Mouse (Mus musculus): ENCODE data around the gene Cdc73. TPM values are rescaled to one million over a fixed set of nuclear protein-coding genes. Genes with fewer than 3 reads are reported as not detected.
"Not testable (repeated sequence)": the region's sequence is repeated elsewhere in the genome, so short reads cannot be mapped to it uniquely, and the experiment has no call there.

The Cdc73 gene
- 10 to 100 TPM; 52.7 to 56.0 TPM for total RNA-seq (2021)

DNA sequence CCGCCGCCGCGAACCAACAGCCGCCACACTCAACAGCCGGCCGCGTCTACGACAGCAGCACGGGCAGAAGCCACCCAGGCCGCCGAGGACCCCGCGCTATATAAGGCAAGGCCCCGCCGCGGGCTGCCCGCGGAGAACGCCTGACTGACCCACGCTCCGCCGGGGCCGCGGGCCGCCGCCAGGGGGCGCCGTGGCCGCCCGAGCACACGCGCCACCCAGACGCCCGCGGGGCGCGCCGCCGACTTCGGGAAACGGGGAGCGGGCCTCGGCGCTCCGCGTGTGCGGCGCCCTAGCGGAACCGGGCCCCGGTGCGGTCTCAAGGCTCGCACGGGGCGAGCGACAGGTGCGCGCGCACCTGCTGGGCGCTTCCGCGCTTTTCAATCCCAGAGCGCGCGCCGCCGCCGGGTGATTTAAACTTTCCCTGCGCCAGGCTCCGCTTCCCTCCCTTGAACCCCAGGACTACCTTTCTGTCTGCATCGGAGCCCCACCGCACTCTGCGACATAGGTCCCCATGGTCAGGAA, at the start of gene Cdc73:
Gene Cdc73, minus strand, starts transcription at position 153 of the 522 bp plus-strand sequence.
- peak; percentile 86 for DNase-seq (ENCODE audit: low spot score)
- intact Hi-C loops (cut with DNase I): loop anchor here (1.0 to 10.0 kb wide), 3 partner anchors 36 to 302 kb away; partner anchors contain the start of genes Rgs2, Trove2 and Uchl5

DNA sequence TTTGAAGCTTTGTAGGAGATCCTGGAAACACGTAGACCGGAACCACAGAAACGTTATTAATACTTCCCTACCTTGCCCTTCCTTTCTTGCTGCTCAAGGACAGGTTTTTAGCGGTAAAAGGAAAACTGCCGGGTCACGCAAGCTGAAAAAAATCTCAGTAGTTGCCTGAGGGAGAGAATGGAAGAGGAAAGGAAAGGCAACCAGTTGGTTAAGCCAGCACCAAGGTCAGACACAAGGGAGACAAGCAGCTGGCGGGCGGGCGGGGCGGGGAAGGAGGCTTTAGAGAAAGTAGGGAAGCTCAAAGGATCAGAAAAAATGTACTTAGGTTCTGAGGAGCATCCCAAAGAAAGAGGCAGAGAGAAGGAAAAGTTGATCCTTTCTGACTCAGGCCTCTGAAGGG, 43.2 kb upstream of the Cdc73 start:
- intact Hi-C loops (cut with DNase I): no loop called here
- no peak for DNase-seq (ENCODE audit: low spot score)

DNA sequence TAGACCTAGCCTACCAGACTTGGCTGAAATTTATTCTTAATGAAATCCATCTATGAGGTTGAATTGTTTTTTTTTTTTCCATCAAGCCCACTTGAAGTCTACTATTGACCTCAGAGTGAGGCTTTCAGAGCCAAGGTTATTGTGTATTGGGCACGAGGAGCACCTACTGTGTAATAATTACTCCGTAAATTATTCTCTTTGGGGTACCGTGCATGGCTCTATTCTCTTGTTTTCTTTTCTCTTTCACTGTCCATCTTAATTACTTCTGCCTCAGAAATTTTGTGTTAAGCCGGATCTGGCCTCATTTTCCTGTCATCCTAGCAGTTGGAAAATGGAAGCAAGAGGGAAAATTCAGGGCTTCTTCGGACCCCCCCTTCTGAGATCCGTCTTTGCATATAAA, 39.5 kb upstream of the Cdc73 start:
- no peak for DNase-seq (ENCODE audit: low spot score)
- intact Hi-C loops (cut with DNase I): no loop called here

DNA sequence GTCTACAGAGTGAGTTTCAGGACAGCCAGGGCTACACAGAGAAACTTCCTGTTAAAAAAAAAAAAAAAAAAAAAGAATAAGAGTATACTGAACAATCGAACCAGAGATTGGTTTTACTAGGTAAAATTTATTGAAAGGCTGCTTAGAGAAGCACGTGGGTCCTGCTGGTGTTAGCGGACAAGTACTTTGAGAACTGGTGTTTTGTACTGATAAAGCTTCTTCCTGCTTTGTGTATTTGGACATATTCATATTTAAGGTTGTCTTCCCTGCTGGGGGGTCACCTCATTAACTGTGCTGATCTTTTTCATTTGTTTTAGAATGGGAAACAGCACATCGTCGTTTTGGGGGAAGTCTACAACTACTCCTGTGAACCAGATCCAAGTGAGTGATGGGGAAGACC, 38.6 kb upstream of the Cdc73 start:
- intact Hi-C loops (cut with DNase I): no loop called here
- no peak for DNase-seq (ENCODE audit: low spot score)

DNA sequence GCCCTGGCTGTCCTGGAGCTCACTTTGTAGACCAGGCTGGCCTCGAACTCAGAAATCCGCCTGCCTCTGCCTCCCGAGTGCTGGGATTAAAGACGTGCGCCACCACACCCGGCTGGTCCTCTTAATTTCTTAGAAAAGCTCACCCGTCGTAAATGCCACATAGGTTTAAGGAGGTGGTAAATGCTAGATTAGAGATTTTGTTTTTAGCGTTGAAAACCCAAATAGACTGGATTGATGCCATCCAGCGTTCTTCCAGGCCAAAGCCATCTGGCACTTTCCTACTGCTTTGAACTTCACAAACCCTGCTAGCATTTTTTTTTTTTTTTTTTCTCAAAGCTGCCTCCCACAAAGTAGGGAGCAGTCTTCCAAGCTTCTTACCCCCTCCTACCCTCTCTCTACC, 37.9 kb upstream of the Cdc73 start:
- DNase-seq (ENCODE audit: low spot score): no peak
- intact Hi-C loops (cut with DNase I): no loop called here

DNA sequence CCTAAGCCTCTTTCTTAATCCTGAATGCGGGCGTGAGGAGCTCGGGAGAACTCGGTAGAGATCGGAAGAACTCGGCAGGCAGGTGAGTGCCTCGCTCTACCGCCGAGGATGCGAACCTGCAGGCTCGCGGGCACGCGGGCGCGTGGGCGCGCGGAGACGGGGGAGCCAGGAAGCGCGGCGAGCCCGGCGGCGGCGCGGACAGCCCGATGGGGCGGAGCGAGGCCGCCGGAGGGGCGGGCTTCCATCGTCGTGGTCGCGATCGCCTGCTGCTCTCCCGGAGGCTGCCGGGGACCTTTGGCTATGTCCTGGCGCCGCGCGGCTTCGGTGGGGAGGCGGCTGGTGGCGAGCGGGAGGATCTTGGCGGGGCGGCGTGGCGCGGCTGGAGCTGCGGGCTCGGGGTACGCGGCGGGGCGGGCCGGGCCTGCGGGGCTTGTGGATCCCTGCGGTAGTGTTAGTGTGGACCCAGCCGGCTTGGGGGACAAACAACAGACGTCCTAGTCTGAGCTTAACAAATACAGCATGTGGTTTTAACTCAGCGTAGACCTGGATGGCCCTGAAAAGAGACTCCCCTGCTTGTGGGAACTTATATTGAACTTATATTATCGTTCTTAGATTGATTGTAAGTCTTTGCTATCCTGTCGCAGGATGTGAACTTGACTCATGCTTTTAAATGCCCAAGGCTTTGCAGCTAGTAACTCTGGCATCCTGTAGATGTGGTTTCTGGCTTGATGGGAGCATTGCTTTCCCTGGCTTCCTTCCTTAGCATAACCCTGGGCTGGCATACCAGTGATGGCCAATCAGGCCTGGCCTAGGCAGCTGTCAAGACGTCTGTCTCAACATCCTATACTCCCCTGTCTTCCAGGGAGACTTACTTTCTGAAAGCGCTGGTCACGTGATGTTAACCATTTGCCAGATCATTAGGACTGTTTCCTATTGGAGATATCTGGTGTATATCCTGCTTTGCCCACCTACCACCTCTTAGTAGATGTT, 37.0 kb upstream of the Cdc73 start:
- peak; percentile 68 for DNase-seq (ENCODE audit: low spot score)
- intact Hi-C loops (cut with DNase I): loop anchor here (1.0 to 5.0 kb wide), 2 partner anchors 37 to 38 kb away; partner anchors contain the start of genes Cdc73, Trove2 and Uchl5

DNA sequence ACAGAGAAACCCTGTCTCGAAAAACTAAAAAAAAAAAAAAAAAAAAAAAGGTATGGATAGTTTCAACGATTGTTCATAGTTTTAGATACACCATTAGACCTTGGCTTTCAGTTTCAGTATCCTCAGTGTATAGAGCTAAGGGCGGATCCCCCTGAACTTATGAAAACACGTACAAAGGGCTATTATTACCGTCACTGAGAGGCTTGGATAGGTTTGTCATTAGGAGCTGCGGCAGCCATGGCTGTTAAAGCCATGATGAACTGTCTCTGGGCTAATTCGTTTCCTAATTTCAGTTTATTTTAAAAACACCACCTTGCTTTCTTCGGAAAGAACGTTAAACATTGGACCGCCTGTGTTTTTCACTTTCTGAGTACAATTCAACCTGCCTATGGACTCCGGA, 36.1 kb upstream of the Cdc73 start:
- no peak for DNase-seq (ENCODE audit: low spot score)
- intact Hi-C loops (cut with DNase I): loop anchor here (1.0 to 5.0 kb wide), 2 partner anchors 37 to 38 kb away; partner anchors contain the start of genes Cdc73, Trove2 and Uchl5

DNA sequence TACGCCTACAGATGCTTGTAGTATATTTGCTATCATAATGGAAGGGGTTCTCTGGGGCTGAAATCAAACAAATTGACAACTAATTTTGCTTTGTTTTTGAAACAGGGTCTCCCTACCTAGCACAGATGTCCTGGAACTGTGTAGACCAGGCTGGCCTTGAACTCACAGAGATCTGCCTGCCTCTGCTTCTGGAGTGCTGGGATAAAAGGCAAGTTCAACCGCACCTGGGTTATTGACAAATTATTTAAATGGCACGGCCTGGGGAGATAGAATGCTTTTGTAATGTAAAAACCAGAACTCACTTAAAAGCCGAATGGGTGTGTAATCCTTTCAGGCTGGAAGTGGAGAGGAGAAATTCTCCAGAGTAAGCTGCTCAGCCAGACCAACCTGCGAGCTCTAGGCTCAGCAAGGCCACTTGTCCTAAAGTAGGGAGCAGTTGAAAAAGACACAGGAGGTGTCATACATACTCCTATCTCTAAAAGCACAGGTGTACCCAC, 31.3 kb upstream of the Cdc73 start:
- DNase-seq (ENCODE audit: low spot score): no peak
- intact Hi-C loops (cut with DNase I): no loop called here

DNA sequence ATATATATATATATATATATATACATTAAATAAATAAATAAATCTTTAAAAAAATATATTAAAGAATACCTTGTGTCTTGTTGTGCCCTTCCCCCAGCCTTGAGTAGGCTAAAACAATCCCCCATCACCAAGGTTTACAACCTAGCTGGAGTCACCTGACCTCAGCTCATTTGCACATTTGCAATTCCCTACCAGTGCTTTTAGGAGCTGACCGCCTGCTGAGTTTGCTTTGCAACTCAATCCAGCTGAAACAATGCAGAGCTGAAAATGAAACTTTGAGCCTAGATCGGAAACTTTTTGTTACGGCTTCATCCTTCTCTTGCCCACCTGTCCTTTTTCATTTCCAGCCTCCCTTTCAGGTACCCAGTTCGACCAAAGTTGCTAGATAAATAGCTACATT, 29.0 kb upstream of the Cdc73 start:
- intact Hi-C loops (cut with DNase I): no loop called here

DNA sequence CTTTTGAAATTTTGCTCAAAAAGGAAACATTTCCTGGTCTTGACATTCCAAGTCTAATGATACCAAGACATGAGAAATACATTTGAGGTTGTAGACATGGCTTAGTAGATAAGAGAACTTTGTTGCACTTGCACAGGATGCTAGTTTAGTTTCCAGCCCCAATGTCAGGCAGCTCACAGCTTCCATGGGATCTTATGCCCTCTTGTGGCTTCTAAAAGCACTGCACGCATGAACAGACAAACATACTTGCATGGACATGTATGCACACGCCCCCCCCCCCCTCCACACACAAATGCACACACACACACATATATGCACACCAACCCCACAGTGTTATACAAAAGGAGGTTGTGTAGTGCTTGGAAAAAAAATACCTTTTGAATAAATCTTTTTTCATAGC, 28.2 kb upstream of the Cdc73 start:
- no peak for DNase-seq (ENCODE audit: low spot score)
- intact Hi-C loops (cut with DNase I): no loop called here

More for the DNA sequence above, 29.0 kb upstream of the Cdc73 start:
- no peak for DNase-seq (ENCODE audit: low spot score)

DNA sequence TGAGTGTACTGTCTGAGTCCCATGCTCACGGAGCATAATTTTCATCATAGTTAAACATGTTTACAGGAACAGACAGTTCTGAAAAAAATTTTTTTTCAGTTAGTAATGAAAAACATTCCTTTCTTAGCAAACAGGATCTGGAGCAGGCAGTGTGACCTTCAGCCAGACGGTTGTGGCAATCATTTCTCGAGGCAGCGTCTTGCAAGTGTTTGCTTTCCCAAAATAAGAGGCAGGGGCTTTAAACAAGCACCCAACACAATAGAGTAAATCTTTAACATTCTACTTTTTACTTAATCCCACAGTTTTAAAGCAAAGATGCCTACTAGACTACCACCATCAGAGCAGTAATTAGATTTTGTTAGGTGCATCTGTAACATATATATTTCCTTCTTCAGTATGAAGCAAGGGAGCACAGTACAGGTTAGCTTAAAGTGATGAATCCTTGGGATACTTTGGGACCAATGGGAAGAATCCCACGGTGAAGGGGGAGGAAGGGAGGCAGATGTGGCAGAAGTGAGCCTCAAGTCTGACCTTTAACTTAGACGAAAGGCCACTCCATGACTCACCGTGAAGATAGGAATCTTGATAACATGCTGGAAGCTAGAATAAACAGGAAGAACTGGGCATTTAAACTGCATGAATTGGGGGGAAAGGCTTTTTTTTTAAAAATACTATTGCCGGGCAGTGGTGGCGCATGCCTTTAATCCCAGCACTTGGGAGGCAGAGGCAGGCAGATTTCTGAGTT, 25.2 kb upstream of the Cdc73 start:
- no peak for DNase-seq (ENCODE audit: low spot score)
- intact Hi-C loops (cut with DNase I): no loop called here

DNA sequence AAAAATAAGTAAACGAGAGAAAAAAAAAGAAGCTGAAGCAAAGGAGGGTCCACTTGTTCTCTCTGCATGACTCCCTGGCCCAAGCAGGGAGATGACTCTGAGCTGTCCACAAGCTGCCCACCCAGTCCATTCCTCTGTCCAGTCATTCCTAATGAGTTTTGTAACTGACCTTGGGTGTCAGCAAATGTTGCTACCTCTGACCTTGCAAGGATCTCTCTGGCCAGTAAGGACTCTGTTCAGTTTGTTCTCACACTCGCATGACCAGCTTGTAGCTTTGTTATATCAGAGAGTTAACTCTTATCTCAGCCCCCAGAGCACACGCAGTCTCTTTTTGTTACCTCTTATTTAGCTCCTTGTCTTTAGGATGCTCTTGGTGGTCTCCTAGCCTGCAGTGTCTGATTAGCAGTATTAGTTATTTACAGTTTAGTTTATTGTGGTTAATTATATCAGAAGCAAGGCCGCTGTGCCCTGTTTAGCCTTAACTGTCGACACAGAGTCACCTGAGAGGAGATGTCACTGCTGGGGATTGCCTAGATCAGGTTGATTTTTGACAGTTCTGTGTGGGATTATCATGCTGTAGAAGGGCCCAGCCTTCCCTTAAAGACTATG, 21.9 kb upstream of the Cdc73 start:
- DNase-seq (ENCODE audit: low spot score): no peak
- intact Hi-C loops (cut with DNase I): no loop called here

DNA sequence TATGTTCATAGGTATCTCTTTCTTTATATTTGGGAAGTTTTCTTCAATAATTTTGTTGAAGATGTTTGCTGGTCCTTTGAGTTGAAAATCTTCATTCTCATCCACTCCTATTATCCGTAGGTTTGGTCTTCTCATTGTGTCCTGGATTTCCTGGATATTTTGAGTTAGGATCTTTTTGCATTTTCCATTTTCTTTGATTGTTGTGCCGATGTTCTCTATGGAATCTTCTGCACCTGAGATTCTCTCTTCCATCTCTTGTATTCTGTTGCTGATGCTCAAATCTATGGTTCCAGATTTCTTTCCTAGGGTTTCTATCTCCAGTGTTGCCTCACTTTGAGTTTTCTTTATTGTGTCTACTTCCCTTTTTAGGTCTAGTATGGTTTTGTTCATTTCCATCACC, 13.3 kb upstream of the Cdc73 start, which contains the start of gene Glrx2:
Gene Glrx2, plus strand, starts transcription at position 301 of the 400 bp plus-strand sequence.
- DNase-seq (ENCODE audit: low spot score); intact Hi-C loops (cut with DNase I): not testable (repeated sequence)

DNA sequence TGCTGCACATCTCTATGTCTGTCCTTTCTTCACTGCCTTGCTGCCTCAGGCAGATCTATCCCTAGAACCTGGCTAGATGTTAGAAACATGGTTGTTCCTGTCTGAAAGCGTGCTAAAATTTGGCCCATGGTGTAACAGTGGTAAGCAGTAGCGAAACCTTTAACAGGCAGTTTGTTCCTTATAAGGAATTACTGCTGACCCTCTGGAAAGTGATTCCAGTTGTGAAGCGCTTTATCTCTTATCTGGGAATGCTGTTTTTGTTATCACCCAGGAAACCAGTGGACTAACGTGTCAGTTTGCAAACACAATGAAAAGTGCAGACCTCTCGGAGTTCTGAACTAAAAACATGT, 7.9 kb upstream of the Cdc73 start:
- no peak for DNase-seq (ENCODE audit: low spot score)
- intact Hi-C loops (cut with DNase I): no loop called here

DNA sequence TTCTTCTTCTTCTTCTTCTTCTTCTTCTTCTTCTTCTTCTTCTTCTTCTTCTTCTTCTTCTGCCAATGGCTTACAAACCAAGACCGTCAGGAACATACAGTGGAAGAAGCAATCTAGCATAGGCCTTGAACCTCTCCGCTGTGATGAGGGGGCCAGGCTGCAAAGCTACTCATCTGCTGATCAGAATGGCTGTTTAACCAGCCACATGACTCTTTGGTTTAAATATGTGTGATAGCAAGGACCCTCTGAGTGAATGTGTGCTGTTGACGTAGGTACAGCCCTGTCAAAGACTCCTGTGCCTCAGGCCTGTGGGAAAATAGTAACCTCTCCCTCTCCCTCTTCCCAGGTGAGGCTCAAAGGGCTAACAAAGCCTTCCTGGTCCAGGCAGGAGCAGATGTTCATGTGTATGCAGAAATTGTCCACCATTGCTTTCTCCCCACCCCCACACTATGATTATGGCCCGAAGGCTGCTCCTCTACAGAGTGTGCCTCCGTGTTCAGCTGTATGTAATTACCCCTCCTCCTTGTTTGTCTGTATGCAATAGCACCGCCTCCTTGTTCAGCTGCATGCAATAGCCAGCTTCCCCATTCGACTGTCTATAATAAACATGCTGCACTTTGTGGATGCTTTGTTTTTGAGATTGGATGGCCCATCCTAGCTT, 7.4 kb upstream of the Cdc73 start:
- no peak for DNase-seq (ENCODE audit: low spot score)
- intact Hi-C loops (cut with DNase I): loop anchor here (10.0 kb wide), 1 partner anchor 295 kb away; the partner anchor contains the start of gene Rgs2

DNA sequence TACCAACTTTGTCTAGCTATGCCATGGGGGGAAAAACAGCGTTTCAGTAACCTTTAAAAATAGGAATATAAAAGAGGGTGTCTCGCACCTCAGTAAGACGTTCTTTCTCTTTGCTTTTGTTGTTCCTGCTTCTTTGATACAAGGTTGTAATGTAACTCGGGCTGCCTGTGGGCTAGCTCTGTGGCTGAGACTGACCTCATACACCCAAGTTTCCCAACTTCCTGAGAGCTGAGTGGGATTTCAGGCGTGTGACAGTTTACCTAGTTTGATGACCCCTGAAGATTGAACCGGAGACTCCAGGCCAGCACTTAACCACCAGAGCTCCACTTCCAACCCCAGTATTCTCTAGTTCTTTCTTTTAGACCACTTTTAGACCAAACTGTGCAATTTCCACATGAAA, 5.7 kb upstream of the Cdc73 start:
- no peak for DNase-seq (ENCODE audit: low spot score)
- intact Hi-C loops (cut with DNase I): loop anchor here (10.0 kb wide), 1 partner anchor 296 kb away; the partner anchor contains the start of gene Rgs2

DNA sequence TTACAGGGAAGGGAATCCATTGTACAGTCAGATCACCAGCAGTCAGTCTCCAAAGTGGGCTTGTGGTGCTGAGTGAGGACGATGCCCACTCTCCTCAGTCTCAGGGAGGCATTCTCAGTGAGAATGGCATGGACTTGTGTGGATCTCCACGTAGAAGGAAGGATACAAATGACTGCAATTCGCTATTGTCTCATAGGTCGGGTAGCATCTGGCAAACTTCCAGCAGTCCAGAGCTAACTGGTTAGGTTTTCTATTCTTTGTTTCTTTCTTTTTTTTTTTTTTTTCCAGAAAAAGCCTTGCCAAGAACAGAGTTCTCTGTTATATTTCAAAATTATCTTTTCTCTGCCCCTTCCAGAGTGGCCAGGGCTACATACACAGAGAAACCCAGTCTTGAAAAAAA, 4.3 kb upstream of the Cdc73 start:
- no peak for DNase-seq (ENCODE audit: low spot score)
- intact Hi-C loops (cut with DNase I): loop anchor here (10.0 kb wide), 1 partner anchor 298 kb away; the partner anchor contains the start of gene Rgs2

DNA sequence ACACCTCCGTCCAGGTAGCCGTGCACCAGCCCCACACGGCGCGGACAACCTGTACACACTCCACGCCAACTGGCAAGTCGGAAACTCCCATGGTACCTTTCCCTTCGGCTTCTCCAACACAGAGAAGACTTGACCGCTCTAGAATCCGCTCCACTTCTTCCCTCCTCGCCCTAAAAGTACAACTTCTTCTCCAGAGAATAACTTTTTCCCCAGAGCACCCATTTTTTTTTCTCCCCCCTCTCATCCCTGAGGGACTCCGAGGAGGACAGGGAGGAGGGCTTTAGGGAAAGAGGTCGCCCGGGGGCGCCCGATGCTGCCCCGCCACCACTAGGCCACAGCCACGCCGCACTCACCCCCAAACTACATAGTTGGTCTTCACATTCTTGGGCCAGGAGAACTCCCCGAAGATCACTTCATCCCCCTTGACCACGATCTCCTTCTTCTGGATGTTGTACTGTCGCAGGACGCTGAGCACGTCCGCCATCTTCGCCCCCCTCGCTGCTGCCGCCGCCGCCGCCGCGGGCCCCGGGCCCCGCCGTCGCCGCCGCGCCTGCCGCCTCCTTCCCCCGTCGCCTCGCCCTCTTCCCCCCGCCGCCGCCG, 452 bp downstream of the Cdc73 start:
- no peak for DNase-seq (ENCODE audit: low spot score)
- intact Hi-C loops (cut with DNase I): loop anchor here (1.0 to 10.0 kb wide), 3 partner anchors 37 to 303 kb away; partner anchors contain the start of genes Rgs2, Trove2 and Uchl5

DNA sequence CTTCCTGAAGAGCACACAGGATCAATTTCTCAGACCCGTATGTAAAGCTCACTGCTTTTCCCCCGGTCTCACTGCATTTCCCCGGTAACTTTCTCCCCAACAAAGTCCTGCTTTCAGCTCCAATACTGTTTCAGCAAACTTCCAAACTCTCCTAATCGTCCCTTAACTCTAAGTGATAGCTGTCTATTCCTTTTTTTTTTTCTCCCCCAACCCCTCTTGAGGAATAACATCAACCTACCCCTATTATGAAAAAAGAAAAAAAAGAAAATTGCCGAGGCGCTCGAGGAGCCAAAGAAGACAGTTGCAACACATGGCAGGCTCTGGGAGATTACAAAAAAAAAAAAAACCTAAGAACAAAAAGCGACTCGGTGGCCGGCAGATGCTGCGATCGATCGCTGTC, 957 bp downstream of the Cdc73 start:
- intact Hi-C loops (cut with DNase I): loop anchor here (1.0 to 10.0 kb wide), 3 partner anchors 38 to 303 kb away; partner anchors contain the start of genes Rgs2, Trove2 and Uchl5
- no peak for DNase-seq (ENCODE audit: low spot score)

Measured in heart, postnatal 25 days (tissue).